Mouse (Mus musculus) CH12.LX (cell line): ENCODE data around the gene Abcc3. TPM values are rescaled to one million over a fixed set of nuclear protein-coding genes. Genes with fewer than 3 reads are reported as not detected.
A peak's percentile ranks its signal among the peaks of the same experiment; 100 is the strongest.

ENCODE experiments used
- DNase-seq: peaks from one replicate; pipeline ENCODE4 v3.0.0-alpha.2; 2013; ENCODE audit errors: extremely low read depth
- H3K27ac ChIP-seq: 2 replicates; pipeline ENCODE4 v1.5.1; 2012; ENCODE audit warnings: low read depth, mild to moderate bottlenecking, control low read depth, moderate library complexity; ENCODE audit not compliant: insufficient read depth
- H3K27me3 ChIP-seq: replicated peaks from 2 replicates; pipeline ENCODE3; 2012; ENCODE audit warnings: inconsistent platforms
- H3K36me3 ChIP-seq, 2 experiments: replicated peaks in 1 of 2; 2 replicates each; pipeline versions ENCODE3 to v1.6.1; 2012; ENCODE audit warnings: inconsistent platforms in 1 of 2, low read length in 1 of 2, mild to moderate bottlenecking in 1 of 2, mixed read lengths in 1 of 2, moderate library complexity in 1 of 2; ENCODE audit not compliant: control insufficient read depth in 1 of 2, insufficient read depth in 1 of 2
- H3K4me1 ChIP-seq, 2 experiments: 2 replicates each; pipeline ENCODE4 v1.6.1; 2012; ENCODE audit warnings: inconsistent platforms in 1 of 2, moderate library complexity in 1 of 2; ENCODE audit not compliant: insufficient read depth in 2 of 2, control insufficient read depth in 1 of 2
- H3K4me2 ChIP-seq: 2 replicates; pipeline ENCODE4 v1.6.1; 2012; ENCODE audit warnings: low read depth, mild to moderate bottlenecking, control low read depth; ENCODE audit not compliant: poor library complexity, insufficient read depth, severe bottlenecking
- H3K4me3 ChIP-seq, 3 experiments: fragments of 150-350 bp in 1 of 3; sonication (generic) in 1 of 3; replicated peaks in 1 of 3; 2 replicates each; pipeline versions ENCODE3 to v1.5.1; 2011 to 2012; ENCODE audit warnings: low read depth in 2 of 3, low read length in 2 of 3, mild to moderate bottlenecking in 2 of 3, moderate library complexity in 2 of 3, control low read depth in 1 of 3, improper control_type of control experiment in 1 of 3, inconsistent platforms in 1 of 3, mixed read lengths in 1 of 3; ENCODE audit not compliant: poor library complexity in 1 of 3
- H3K79me2 ChIP-seq: replicated peaks from 2 replicates; pipeline ENCODE4 v1.6.1; 2012; ENCODE audit warnings: mild to moderate bottlenecking, moderate library complexity; ENCODE audit not compliant: control insufficient read depth, poor library complexity, insufficient read depth, severe bottlenecking; ENCODE audit errors: extremely low read depth
- H3K9ac ChIP-seq: 2 replicates; pipeline ENCODE4 v1.6.1; 2012; ENCODE audit warnings: low read depth, mild to moderate bottlenecking, control low read depth, moderate library complexity; ENCODE audit not compliant: insufficient read depth
- H3K9me3 ChIP-seq: replicated peaks from 2 replicates; pipeline ENCODE3; 2012; ENCODE audit warnings: low read length, inconsistent platforms, mixed read lengths
- BHLHE40 ChIP-seq: IDR thresholded peaks from 2 replicates; pipeline ENCODE4 v1.6.1; 2011; ENCODE audit warnings: mild to moderate bottlenecking, low read depth, low read length, improper control_type of control experiment
- CHD2 ChIP-seq: IDR thresholded peaks from 2 replicates; pipeline ENCODE4 v1.6.1; 2011; ENCODE audit warnings: low read length, improper control_type of control experiment
- ELF1 ChIP-seq: IDR thresholded peaks from 2 replicates; pipeline ENCODE4 v1.6.1; 2014; ENCODE audit warnings: low read depth, mild to moderate bottlenecking, inconsistent platforms, low read length, improper control_type of control experiment
- HCFC1 ChIP-seq: IDR thresholded peaks from 2 replicates; pipeline ENCODE4 v1.6.1; 2012; ENCODE audit warnings: low read depth, mild to moderate bottlenecking, inconsistent platforms, low read length, improper control_type of control experiment
- IRF4 ChIP-seq: IDR thresholded peaks from 2 replicates; pipeline ENCODE4 v1.6.1; 2014; ENCODE audit warnings: low read depth, mild to moderate bottlenecking, inconsistent platforms, low read length, improper control_type of control experiment
- JUN ChIP-seq: IDR thresholded peaks from 2 replicates; pipeline ENCODE4 v1.6.1; 2011; ENCODE audit warnings: low read depth, mild to moderate bottlenecking, low read length, improper control_type of control experiment, moderate library complexity; ENCODE audit not compliant: insufficient read depth
- MAFK ChIP-seq: IDR thresholded peaks from 2 replicates; pipeline ENCODE4 v1.6.1; 2011; ENCODE audit warnings: low read length, improper control_type of control experiment; ENCODE audit not compliant: insufficient replicate concordance
- MAX ChIP-seq: IDR thresholded peaks from 2 replicates; pipeline ENCODE4 v1.6.1; 2011; ENCODE audit warnings: low read length, improper control_type of control experiment
- MAZ ChIP-seq: IDR thresholded peaks from 2 replicates; pipeline ENCODE4 v1.6.1; 2012; ENCODE audit warnings: low read depth, mild to moderate bottlenecking, inconsistent platforms, low read length, improper control_type of control experiment, moderate library complexity
- MXI1 ChIP-seq: IDR thresholded peaks from 2 replicates; pipeline ENCODE4 v1.6.1; 2011; ENCODE audit warnings: mild to moderate bottlenecking, low read depth, low read length, improper control_type of control experiment
- NELFE ChIP-seq: IDR thresholded peaks from 2 replicates; pipeline ENCODE4 v1.6.1; 2011; ENCODE audit warnings: low read depth, low read length, improper control_type of control experiment
- PAX5 ChIP-seq: IDR thresholded peaks from 2 replicates; pipeline ENCODE4 v1.6.1; 2012; ENCODE audit warnings: low read length, inconsistent platforms, mixed read lengths
- POLR2A ChIP-seq: IDR thresholded peaks from 2 replicates; pipeline ENCODE4 v1.6.1; 2011; ENCODE audit warnings: low read depth, mild to moderate bottlenecking, improper control_type of control experiment, low read length
- POLR2AphosphoS2 ChIP-seq: IDR thresholded peaks from 2 replicates; pipeline ENCODE4 v1.6.1; 2011; ENCODE audit warnings: low read depth, low read length, improper control_type of control experiment
- RCOR1 ChIP-seq: conservative IDR thresholded peaks from 2 replicates; pipeline ENCODE4 v1.6.1; 2012; ENCODE audit warnings: low read depth, mild to moderate bottlenecking, inconsistent platforms, low read length, improper control_type of control experiment
- SIN3A ChIP-seq: IDR thresholded peaks from 2 replicates; pipeline ENCODE4 v1.6.1; 2012; ENCODE audit warnings: low read length, improper control_type of control experiment, inconsistent platforms
- TCF12 ChIP-seq: IDR thresholded peaks from 2 replicates; pipeline ENCODE4 v1.6.1; 2014; ENCODE audit warnings: low read depth, mild to moderate bottlenecking, inconsistent platforms, low read length, improper control_type of control experiment
- USF1 ChIP-seq: IDR thresholded peaks from 2 replicates; pipeline ENCODE4 v1.6.1; 2014; ENCODE audit warnings: low read depth, mild to moderate bottlenecking, inconsistent platforms, low read length, improper control_type of control experiment
- dilution Hi-C: fragments of 300-500 bp; cut with MboI; formaldehyde crosslinking; loops from 2 replicates; pipeline ENCODE4 v1.14.3; 2020; ENCODE audit warnings: low sequenced_read_pairs; ENCODE audit not compliant: extremely low pct_unique_long_range_greater_than_20kb, extremely low pct_ligation_motif_present
- in situ Hi-C: fragments of 300-500 bp; cut with MboI; formaldehyde crosslinking; loops from 3 replicates; pipeline ENCODE4 v1.14.3; 2019; ENCODE audit warnings: low sequenced_read_pairs, low pct_ligation_motif_present, low pct_unique_long_range_greater_than_20kb, mixed read lengths
- polyA plus RNA-seq: library from polyadenylated mRNA; unstranded; fragments of >175 nt; gene quantifications from 2 replicates; pipeline ENCODE4 v1.2.1, GENCODE M21; 2012; ENCODE audit warnings: low read depth; ENCODE audit not compliant: insufficient read length
- total RNA-seq, 2 experiments: library from RNA; depleted of rRNA; stranded (reverse); fragments of 300-350 nt in 1 of 2; fragments of >200 nt in 1 of 2; gene quantifications; 2 replicates each; pipeline ENCODE4 v1.2.3; 2012 to 2014

Gene Abcc3
- total and polyA plus RNA-seq, 3 experiments, result 0.21 to 0.66 (median 0.40) TPM

GRCm38 (mm10) chr11:94387756-94388155 lies 5.0 kb downstream of the Abcc3 start:
- Histone ChIP-seq H3K4me1 (peaks cover 34 to 60% of the 10 kb centered on the region in 2 experiments), H3K27ac (no peak overlapping the region), H3K9me3 (no peaks in the 10 kb centered on the region), H3K27me3 (no peaks in the 10 kb centered on the region), H3K4me2 (no peak overlapping the region), H3K9ac (no peak overlapping the region), H3K79me2 (no peaks in the 10 kb centered on the region), H3K4me3 (no peak overlapping the region), H3K36me3 (no peaks in the 10 kb centered on the region)
- no peak for DNase-seq
- dilution Hi-C loops (no loop called here), in situ Hi-C loops (no loop called here)
- TF ChIP-seq MAFK (no peak), PAX5 (no peak), RCOR1 (no peak), ELF1 (no peak), MXI1 (no peak)

GRCm38 (mm10) chr11:94385977-94386771 lies 6.6 kb downstream of the Abcc3 start:
- DNase-seq, result peak; percentile 69
- H3K4me2 ChIP-seq, result peak overlapping the region; percentile 39
- no peaks in the 10 kb centered on the region for H3K9me3 ChIP-seq
- no peaks in the 10 kb centered on the region for H3K79me2 ChIP-seq
- H3K36me3 ChIP-seq, result no peaks in the 10 kb centered on the region
- no peak overlapping the region for H3K4me3 ChIP-seq
- dilution Hi-C loops, result no loop called here
- in situ Hi-C loops, result no loop called here
- no peak overlapping the region; the same call in 1 of the 2 replicates for H3K9ac ChIP-seq
- TF ChIP-seq USF1 (no peak), IRF4 (0 out of 2 replicates have a peak, but pooled peaks have one; percentile 39), BHLHE40 (peak; percentile 19; the same call in 1 of the 2 replicates), ELF1 (peak; percentile 64; the same call in 1 of the 2 replicates), NELFE (peak; percentile 55; the same call in 1 of the 2 replicates), JUN (no peak), MAZ (peak; percentile 90; the same call in 1 of the 2 replicates), MAX (no peak), HCFC1 (no peak), SIN3A (0 out of 2 replicates have a peak, but pooled peaks have one; percentile 23), POLR2AphosphoS2 (no peak), MXI1 (0 out of 2 replicates have a peak, but pooled peaks have one; percentile 6), TCF12 (peak; percentile 35; the same call in 1 of the 2 replicates), POLR2A (peak; percentile 38), CHD2 (peak; percentile 57)
- peaks cover 21 to 51% of the 10 kb centered on the region in 2 experiments for H3K4me1 ChIP-seq
- peak overlapping the region; percentile 11; the same call in 1 of the 2 replicates for H3K27ac ChIP-seq
- no peaks in the 10 kb centered on the region for H3K27me3 ChIP-seq
